Mouse (Mus musculus) E14TG2a.4 (cell line): ENCODE results near the gene Arhgap23.
A peak's percentile ranks its signal among the peaks of the same experiment; 100 is the strongest.

Experiments
- H3K27me3 ChIP-seq: 2 replicates; pipeline ENCODE4 v1.6.1; 2014; ENCODE audit warnings: low read length, control low read depth; ENCODE audit not compliant: insufficient read depth
- H3K36me3 ChIP-seq: 2 replicates; pipeline ENCODE4 v1.6.1; 2014; ENCODE audit warnings: low read length, control low read depth; ENCODE audit not compliant: insufficient read depth
- H3K4me1 ChIP-seq: replicated peaks from 2 replicates; pipeline ENCODE4 v1.6.1; 2014; ENCODE audit warnings: low read depth, low read length, control low read depth
- H3K4me3 ChIP-seq: replicated peaks from 2 replicates; pipeline ENCODE4 v1.5.1; 2014; ENCODE audit warnings: mild to moderate bottlenecking, low read length
- H3K9me3 ChIP-seq: 2 replicates; pipeline ENCODE4 v1.6.1; 2014; ENCODE audit warnings: low read length, control low read depth
- CTCF ChIP-seq: conservative IDR thresholded peaks from 2 replicates; pipeline ENCODE4 v1.5.1; 2014; ENCODE audit warnings: low read length
- NANOG ChIP-seq: IDR thresholded peaks from 2 replicates; pipeline ENCODE4 v1.6.1; 2014; ENCODE audit warnings: borderline replicate concordance, low read length, mixed read lengths
- POU5F1 ChIP-seq: IDR thresholded peaks from 2 replicates; pipeline ENCODE4 v1.6.1; 2014; ENCODE audit warnings: low read length, borderline replicate concordance

Arhgap23 gene

GRCm38 (mm10) chr11:97476334-97477095 lies 61.2 kb downstream of the Arhgap23 start:
- TF ChIP-seq NANOG: no peak
- no peak for TF ChIP-seq POU5F1
- peak; percentile 68 for TF ChIP-seq CTCF
- H3K9me3 ChIP-seq: no peaks in the 10 kb centered on the region
- no peaks in the 10 kb centered on the region for H3K27me3 ChIP-seq
- no peak overlapping the region for H3K4me3 ChIP-seq
- H3K36me3 ChIP-seq: peaks cover 93% of the 10 kb centered on the region
- peaks cover 68% of the 10 kb centered on the region for H3K4me1 ChIP-seq

- TF ChIP-seq NANOG (no peak), POU5F1 (no peak), CTCF (no peak)
- Histone ChIP-seq H3K4me3 (no peak overlapping the region), H3K9me3 (no peaks in the 10 kb centered on the region), H3K27me3 (no peaks in the 10 kb centered on the region), H3K36me3 (peaks cover 98% of the 10 kb centered on the region), H3K4me1 (peaks cover 59% of the 10 kb centered on the region)
Observed at GRCm38 (mm10) chr11:97477431-97477830, 62.1 kb downstream of the Arhgap23 start.

GRCm38 (mm10) chr11:97478345-97478744 lies 63.0 kb downstream of the Arhgap23 start:
- Histone ChIP-seq H3K9me3 (no peaks in the 10 kb centered on the region), H3K4me1 (peaks cover 52% of the 10 kb centered on the region), H3K27me3 (no peaks in the 10 kb centered on the region), H3K36me3 (peaks cover 97% of the 10 kb centered on the region), H3K4me3 (no peak overlapping the region)
- TF ChIP-seq POU5F1 (no peak), NANOG (no peak), CTCF (no peak)

- Histone ChIP-seq H3K4me3 (no peak overlapping the region), H3K27me3 (no peaks in the 10 kb centered on the region)
- TF ChIP-seq POU5F1 (no peak), CTCF (no peak), NANOG (no peak)
Observed at GRCm38 (mm10) chr11:97479085-97479484, 63.8 kb downstream of the Arhgap23 start.

GRCm38 (mm10) chr11:97479824-97480223 lies 64.5 kb downstream of the Arhgap23 start:
- Histone ChIP-seq H3K36me3 (peaks cover 93% of the 10 kb centered on the region), H3K9me3 (no peaks in the 10 kb centered on the region), H3K27me3 (no peaks in the 10 kb centered on the region), H3K4me3 (no peak overlapping the region), H3K4me1 (peaks cover 51% of the 10 kb centered on the region)
- no peak for TF ChIP-seq NANOG
- TF ChIP-seq CTCF: no peak
- no peak for TF ChIP-seq POU5F1

More at GRCm38 (mm10) chr11:97479085-97479484, 63.8 kb downstream of the Arhgap23 start:
- H3K9me3 ChIP-seq: no peaks in the 10 kb centered on the region
- peaks cover 51% of the 10 kb centered on the region for H3K4me1 ChIP-seq
- peaks cover 93% of the 10 kb centered on the region for H3K36me3 ChIP-seq

GRCm38 (mm10) chr11:97485661-97486060 lies 70.3 kb downstream of the Arhgap23 start:
- TF ChIP-seq POU5F1 (no peak), CTCF (no peak), NANOG (no peak)
- Histone ChIP-seq H3K4me3 (no peak overlapping the region), H3K9me3 (no peaks in the 10 kb centered on the region), H3K27me3 (no peaks in the 10 kb centered on the region), H3K4me1 (peaks cover 49% of the 10 kb centered on the region), H3K36me3 (peaks cover 80% of the 10 kb centered on the region)

- H3K4me3 ChIP-seq: no peak overlapping the region
- TF ChIP-seq CTCF (no peak), NANOG (no peak), POU5F1 (no peak)
- no peaks in the 10 kb centered on the region for H3K9me3 ChIP-seq
Observed at GRCm38 (mm10) chr11:97487656-97488055, 72.3 kb downstream of the Arhgap23 start.

GRCm38 (mm10) chr11:97489589-97490324 lies 74.4 kb downstream of the Arhgap23 start:
- Histone ChIP-seq H3K9me3 (no peaks in the 10 kb centered on the region), H3K36me3 (peaks cover 84% of the 10 kb centered on the region), H3K27me3 (no peaks in the 10 kb centered on the region), H3K4me1 (peaks cover 71% of the 10 kb centered on the region), H3K4me3 (peak overlapping the region; percentile 61)
- no peak for TF ChIP-seq POU5F1
- TF ChIP-seq CTCF: peak; percentile 85

More at GRCm38 (mm10) chr11:97487656-97488055, 72.3 kb downstream of the Arhgap23 start:
- no peaks in the 10 kb centered on the region for H3K27me3 ChIP-seq
- peaks cover 80% of the 10 kb centered on the region for H3K36me3 ChIP-seq
- H3K4me1 ChIP-seq: peaks cover 68% of the 10 kb centered on the region
